Mouse (Mus musculus) central nervous system, embryonic 18 days (tissue): ENCODE measurements around the gene Map3k12. TPM values are rescaled to one million over a fixed set of nuclear protein-coding genes. Genes with fewer than 3 reads are reported as not detected.

ENCODE experiments used
- polyA plus RNA-seq: library from polyadenylated mRNA; depleted of rRNA; stranded (reverse); fragments of >200 nt; gene quantifications from 2 replicates; pipeline ENCODE4 v1.2.3, GENCODE M21; 2012; rRNA removed

Gene Map3k12
- polyA plus RNA-seq, result 89.1 and 91.0 TPM in 2 replicates

GRCm38 (mm10) chr15:102516728-102517404, at the start of gene Map3k12:
Map3k12 (minus strand) TSS chr15:102517064.

GRCm38 (mm10) chr15:102524892-102525485, 8.1 kb upstream of the Map3k12 start, which contains the start of gene Npff:
Npff (minus strand) TSS chr15:102524942.

GRCm38 (mm10) chr15:102517976-102518858, 1.4 kb upstream of the Map3k12 start, which contains the start of gene Tarbp2:
Tarbp2 (plus strand) TSS chr15:102518192.

GRCm38 (mm10) chr15:102503447-102503846, 13.4 kb downstream of the Map3k12 start, which contains the start of gene Gm10337:
Gm10337 (plus strand) TSS chr15:102503722.

GRCm38 (mm10) chr15:102470183-102470604, 46.7 kb downstream of the Map3k12 start, which contains the start of gene Pcbp2:
Pcbp2 (plus strand) TSS chr15:102470539.

GRCm38 (mm10) chr15:102458904-102459317, 58.0 kb downstream of the Map3k12 start, which contains the start of gene Prr13:
Prr13 (plus strand) TSS chr15:102459028.

Other genes with a start within 250 kb of the Map3k12 start
- 0.08 and 0.23 TPM in 2 replicates for gene Gm9918, start 246.5 kb downstream of the Map3k12 start, polyA plus RNA-seq
- gene Mfsd5, start 237.6 kb downstream of the Map3k12 start, polyA plus RNA-seq, result 41.0 and 41.5 TPM in 2 replicates
- 6.2 and 6.7 TPM in 2 replicates for gene Espl1, start 220.8 kb downstream of the Map3k12 start, polyA plus RNA-seq
- 404 and 434 TPM in 2 replicates for gene Pfdn5, start 190.9 kb downstream of the Map3k12 start, polyA plus RNA-seq
- gene Myg1, start 185.4 kb downstream of the Map3k12 start, polyA plus RNA-seq, result 96.6 and 99.5 TPM in 2 replicates
- gene Aaas, start 166.3 kb downstream of the Map3k12 start, polyA plus RNA-seq, result 30.4 and 32.7 TPM in 2 replicates
- gene Sp7, start 149.9 kb downstream of the Map3k12 start, polyA plus RNA-seq, result 0.73 and 5.7 TPM in 2 replicates
- gene Sp1, start 110.9 kb downstream of the Map3k12 start, polyA plus RNA-seq, result 12.9 and 13.1 TPM in 2 replicates
- 0.48 and 0.74 TPM in 2 replicates for gene Amhr2, start 71.7 kb downstream of the Map3k12 start, polyA plus RNA-seq
- 73.2 and 80.8 TPM in 2 replicates for gene Prr13, start 58.0 kb downstream of the Map3k12 start, polyA plus RNA-seq
- gene Pcbp2, start 46.5 kb downstream of the Map3k12 start, polyA plus RNA-seq, result 447 and 470 TPM in 2 replicates
- not detected in 2 replicates for gene Gm10337, start 13.3 kb downstream of the Map3k12 start, polyA plus RNA-seq
- gene Tarbp2, start 1.1 kb upstream of the Map3k12 start, polyA plus RNA-seq, result 145 and 154 TPM in 2 replicates
- 6.7 and 6.8 TPM in 2 replicates for gene Npff, start 7.9 kb upstream of the Map3k12 start, polyA plus RNA-seq
- not detected in 2 replicates for gene Gm28047, start 108.0 kb upstream of the Map3k12 start, polyA plus RNA-seq
- gene Atf7, start 108.4 kb upstream of the Map3k12 start, polyA plus RNA-seq, result 44.1 and 44.5 TPM in 2 replicates
- 441 and 453 TPM in 2 replicates for gene Atp5g2, start 155.3 kb upstream of the Map3k12 start, polyA plus RNA-seq
- gene Calcoco1, start 205.1 kb upstream of the Map3k12 start, polyA plus RNA-seq, result 42.1 and 46.6 TPM in 2 replicates